Mouse (Mus musculus): ENCODE results near the gene Gpr119.

Gpr119 gene

GRCm38 (mm10) chrX:48674171-48674570, at the start of gene Gpr119:
Gene Gpr119 (minus strand): TSS chrX:48674478.
- DNase-seq (ENCODE audit: inconsistent ontology term): peak; percentile 11

- no peak for DNase-seq (ENCODE audit: inconsistent ontology term)
Observed at GRCm38 (mm10) chrX:48712846-48713245, 38.6 kb upstream of the Gpr119 start.

GRCm38 (mm10) chrX:48709701-48710100, 35.4 kb upstream of the Gpr119 start:
- DNase-seq (ENCODE audit: inconsistent ontology term): no peak

- peak; percentile 92 for DNase-seq (ENCODE audit: inconsistent ontology term)
Observed at GRCm38 (mm10) chrX:48694864-48695371, 20.6 kb upstream of the Gpr119 start, which contains the start of gene Rbmx2. Gene Rbmx2 (plus strand): TSS chrX:48695004.

GRCm38 (mm10) chrX:48694460-48694859, 20.2 kb upstream of the Gpr119 start:
- no peak for DNase-seq (ENCODE audit: inconsistent ontology term)

GRCm38 (mm10) chrX:48683857-48684256, 9.6 kb upstream of the Gpr119 start:
- DNase-seq (ENCODE audit: inconsistent ontology term): no peak

- DNase-seq (ENCODE audit: inconsistent ontology term): no peak
Observed at GRCm38 (mm10) chrX:48683451-48683850, 9.2 kb upstream of the Gpr119 start.

GRCm38 (mm10) chrX:48671714-48672113, 2.6 kb downstream of the Gpr119 start:
- DNase-seq (ENCODE audit: inconsistent ontology term): no peak

GRCm38 (mm10) chrX:48669588-48669987, 4.7 kb downstream of the Gpr119 start:
- no peak for DNase-seq (ENCODE audit: inconsistent ontology term)

- no peak for DNase-seq (ENCODE audit: inconsistent ontology term)
Observed at GRCm38 (mm10) chrX:48666807-48667206, 7.5 kb downstream of the Gpr119 start.

- no peak for DNase-seq (ENCODE audit: inconsistent ontology term)
Observed at GRCm38 (mm10) chrX:48644122-48644521, 30.2 kb downstream of the Gpr119 start.

GRCm38 (mm10) chrX:48637032-48637431, 37.2 kb downstream of the Gpr119 start:
- DNase-seq (ENCODE audit: inconsistent ontology term): no peak

- DNase-seq (ENCODE audit: inconsistent ontology term): no peak
Observed at GRCm38 (mm10) chrX:48624054-48624420, 50.2 kb downstream of the Gpr119 start.

- peak; percentile 80 for DNase-seq (ENCODE audit: inconsistent ontology term)
Observed at GRCm38 (mm10) chrX:48623379-48624053, 50.8 kb downstream of the Gpr119 start, which contains the start of gene Slc25a14. Gene Slc25a14 (plus strand): TSS chrX:48623413.

GRCm38 (mm10) chrX:48623049-48623378, 51.3 kb downstream of the Gpr119 start:
- no peak for DNase-seq (ENCODE audit: inconsistent ontology term)

Measured in Muller cell, postnatal 12 days (primary cell).